Mouse (Mus musculus): ENCODE measurements at regions not wholly inside any gene's neighbourhood (a gene's known extent, or its start where the extent isn't known, plus 50 kb on each side); places are given as distances from the start of the nearest gene placed in this dataset.

- TF ChIP-seq POLR2A (IDR thresholded peaks at IDR 0.05; ENCODE audit: insufficient read depth, low read depth, low read length), result no peak
- no peak for TF ChIP-seq CTCF (IDR thresholded peaks at IDR 0.05)
Observed at GRCm38 (mm10) chr5:80611571-80611970, 408.4 kb upstream of the Adgrl3 start.

Measured in heart, adult 2 months (tissue).